Mouse (Mus musculus) kidney, postnatal 10 days (tissue): ENCODE measurements at regions not wholly inside any gene's neighbourhood (a gene's known extent, or its start where the extent isn't known, plus 50 kb on each side); places are given as distances from the start of the nearest gene placed in this dataset.

Source experiments
- DNase-seq: peaks from one replicate; pipeline ENCODE4 v3.0.0; 2021; ENCODE audit warnings: mixed read lengths

DNA sequence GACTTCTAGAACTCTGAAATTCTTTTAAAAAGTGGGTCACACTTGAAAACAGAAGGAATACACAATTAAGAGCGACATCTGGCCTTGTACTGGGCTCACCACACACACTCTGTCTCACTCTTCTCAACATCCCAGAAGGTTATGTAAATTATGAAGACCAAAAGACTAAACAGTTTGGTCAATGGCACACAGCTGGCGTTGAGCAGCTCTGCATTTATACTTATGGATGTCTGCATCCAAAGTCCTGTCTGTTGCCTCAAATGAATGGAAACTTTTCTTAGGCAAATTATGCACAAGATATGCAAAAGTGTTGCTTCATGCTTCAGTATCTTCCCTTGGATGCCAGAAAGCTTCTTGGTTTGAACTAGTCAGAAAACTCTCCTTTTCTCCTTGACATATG lies 323.5 kb downstream of the Ppp3ca start:
- no peak for DNase-seq

DNA sequence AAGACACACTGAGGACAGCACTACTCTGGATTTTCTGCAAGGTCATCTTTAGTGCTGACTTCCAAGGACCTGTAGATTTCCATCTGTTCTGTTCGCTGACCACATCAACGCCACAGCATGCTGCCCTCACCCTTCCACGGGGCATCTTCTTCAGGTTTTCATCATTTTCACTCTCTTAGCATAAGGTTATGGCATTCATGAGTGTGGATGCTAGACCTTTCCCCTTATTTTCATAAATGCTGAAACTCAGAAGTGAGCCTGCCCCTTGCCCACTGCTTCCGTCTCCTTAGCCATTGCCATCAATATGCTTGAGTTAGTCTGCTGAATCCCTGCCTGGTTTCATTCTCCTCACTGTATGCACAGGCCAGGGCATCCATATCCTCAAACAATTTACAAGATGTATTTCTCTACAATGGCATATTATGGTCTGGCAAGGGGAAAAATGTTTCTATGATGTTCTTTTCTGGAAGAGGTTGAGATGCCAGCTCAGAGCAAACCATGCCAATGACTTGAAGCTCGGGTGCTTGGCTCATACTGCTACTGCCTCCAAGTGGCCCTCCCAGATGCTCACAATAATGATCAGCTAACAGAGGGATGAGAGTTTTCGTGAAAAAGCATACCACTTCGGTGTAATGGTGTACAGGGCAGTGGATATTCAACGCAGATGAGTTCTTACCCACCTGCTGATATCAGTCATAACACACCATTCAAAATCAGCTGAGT lies 324.6 kb downstream of the Ppp3ca start:
- no peak for DNase-seq

DNA sequence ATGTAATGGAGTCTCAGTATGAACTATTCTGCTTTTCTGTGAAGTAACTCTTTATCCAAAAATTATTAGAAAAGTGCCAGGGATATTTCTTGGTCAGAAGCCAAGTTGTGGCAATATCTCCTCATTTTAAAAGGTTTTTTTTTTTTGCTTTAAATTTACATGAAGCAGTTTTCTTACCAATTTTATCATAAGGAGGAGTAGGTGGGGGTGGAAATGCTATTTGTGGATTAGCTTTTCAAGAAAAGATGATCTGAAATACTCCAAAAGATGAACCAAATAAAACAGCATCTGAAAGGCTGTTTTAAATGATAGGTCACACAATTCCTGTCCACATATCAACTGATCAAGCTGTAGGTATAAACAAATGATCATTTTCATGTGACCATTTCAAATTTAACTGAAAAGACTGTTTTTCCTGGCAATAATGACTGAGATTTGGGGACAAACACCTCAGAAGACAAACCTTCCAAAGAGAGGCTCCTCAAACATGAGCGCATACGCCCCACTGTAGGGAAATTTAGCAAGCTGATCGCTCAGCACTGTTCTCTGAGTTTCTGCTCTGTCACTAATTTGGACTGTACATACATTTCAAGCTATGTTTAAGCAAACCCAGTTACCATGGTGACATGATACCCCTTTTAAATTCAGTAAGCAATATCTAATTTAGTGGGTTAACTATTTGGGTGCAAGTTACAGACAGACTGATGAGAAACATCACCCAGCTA lies 325.8 kb downstream of the Ppp3ca start:
- no peak for DNase-seq

DNA sequence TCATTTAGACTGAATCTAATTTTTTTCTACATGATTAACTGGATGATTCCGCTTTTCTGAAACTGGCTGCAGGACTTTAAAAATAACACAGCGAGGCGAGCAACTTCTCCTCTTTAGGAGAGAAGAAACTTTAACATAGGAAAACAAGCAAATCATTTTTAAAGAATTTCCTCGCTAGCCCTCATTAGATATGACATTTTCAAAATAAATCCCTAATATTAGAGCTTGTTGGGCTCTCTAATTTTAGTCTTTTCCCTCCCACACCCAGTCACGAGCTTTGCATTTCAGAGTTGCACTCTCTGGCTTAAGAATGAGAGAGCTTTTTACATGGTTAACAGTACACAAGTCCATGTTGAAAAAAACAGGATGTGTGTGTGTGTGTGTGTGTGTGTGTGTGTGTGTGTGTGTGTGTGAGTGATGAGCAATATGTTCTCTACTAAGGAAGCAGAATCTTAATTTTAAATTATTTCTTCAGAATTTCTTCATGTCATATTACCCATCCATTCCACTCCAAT lies 326.5 kb downstream of the Ppp3ca start:
- DNase-seq = no peak

DNA sequence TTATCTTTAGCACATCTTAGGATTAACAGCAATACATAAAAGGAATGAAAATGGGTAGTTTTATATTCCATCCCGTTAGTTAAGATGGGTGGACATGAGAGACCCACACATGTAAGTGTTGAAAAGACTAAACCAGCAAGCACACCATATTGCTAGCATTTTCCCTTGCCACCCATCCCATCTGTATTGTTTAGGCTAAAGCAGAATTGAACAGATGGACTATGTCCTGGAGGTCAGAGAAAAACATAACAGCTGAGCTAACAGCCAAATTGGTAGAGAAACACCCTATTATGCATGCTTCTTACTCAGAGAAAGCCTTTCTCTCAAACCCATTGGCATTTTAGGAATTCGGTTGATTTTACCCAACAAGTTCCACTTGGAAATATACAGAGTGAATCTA lies 329.3 kb upstream of the Emcn start:
- no peak for DNase-seq

DNA sequence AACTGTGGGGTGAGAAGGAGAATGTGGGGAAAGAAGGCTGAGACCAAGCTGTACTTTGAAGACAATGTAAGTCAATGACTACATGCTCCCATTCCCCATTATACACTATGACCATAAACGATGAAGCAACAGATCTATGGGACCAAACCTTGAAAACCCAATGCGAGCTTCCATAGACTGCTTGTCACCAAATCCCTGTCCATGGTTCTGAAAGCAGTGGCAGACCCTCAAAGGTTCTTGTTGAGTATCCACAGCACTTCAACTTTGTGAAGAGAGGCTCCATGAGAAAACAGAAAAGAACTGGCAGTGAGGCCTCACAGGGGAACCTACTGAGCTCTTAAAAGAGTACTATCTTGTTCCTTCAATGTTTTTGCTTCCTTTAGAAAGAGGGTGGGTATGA lies 326.2 kb upstream of the Emcn start:
- DNase-seq = peak; percentile 31

DNA sequence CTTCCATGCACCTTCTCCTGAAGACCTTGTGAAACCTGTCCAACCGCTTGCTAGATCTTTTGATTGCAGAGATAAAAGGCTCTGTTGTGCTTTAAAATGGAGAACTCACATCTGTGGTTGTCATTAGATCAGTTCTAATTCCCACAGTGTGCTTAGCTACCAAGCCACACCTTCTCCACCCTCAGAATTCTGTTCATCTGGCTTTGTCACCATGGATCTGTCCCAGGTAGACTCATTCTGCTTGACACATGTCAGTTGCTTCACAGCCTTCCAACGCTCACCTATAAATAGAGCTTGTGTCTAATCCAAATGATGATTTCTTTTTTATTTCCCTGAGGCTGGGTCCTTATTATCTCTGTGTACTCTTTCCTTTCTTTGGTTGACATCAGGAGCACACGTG lies 325.7 kb upstream of the Emcn start:
- no peak for DNase-seq

DNA sequence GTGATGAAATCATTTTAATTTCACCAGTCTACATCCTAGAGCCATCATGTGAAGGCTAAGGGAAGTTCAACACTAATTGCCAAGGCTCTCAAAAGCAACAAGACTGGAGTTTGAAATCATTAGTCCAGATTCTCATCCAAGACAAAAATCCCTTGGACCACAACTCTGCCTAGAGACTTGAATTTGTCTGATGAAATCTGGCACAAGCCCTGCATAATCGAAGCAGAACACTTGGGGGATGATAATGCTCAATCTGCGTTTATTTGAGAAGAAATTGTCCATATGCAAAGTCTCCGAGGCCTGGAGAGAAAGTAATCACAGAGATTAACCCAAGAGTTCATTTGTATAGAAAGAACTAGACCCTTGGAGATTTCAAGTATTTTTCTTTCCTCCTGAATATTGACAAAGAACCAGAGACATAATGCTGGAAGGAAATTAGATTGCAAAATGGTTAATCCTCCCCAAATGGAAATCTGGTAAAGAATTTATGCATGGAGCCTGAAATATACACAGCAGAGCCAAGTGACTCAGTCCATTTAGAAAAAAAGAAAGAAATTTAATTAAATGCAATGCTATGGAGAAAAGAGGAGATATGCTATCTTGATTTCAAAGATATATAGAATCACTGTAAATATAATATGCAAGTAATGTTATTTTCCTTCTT lies 320.8 kb upstream of the Emcn start:
- DNase-seq = no peak

DNA sequence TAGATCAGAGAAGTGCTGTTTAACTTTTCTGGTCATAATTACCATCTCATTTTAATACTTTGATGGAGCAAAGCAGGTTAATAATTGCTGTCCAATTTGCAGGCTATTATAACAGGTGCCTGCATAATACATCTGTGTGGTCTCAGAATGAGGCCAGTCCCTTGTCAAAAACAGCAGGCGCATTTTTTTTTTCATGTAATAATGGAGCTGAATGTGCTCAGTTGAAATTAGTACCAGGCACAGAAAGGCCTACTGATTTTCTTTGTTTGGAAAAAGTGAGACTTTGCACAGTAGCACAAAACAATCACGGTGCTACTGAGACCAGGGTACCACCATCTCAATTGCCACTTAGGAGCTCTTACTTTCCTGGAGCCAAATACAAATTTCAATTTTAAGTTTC lies 311.3 kb upstream of the Emcn start:
- no peak for DNase-seq

DNA sequence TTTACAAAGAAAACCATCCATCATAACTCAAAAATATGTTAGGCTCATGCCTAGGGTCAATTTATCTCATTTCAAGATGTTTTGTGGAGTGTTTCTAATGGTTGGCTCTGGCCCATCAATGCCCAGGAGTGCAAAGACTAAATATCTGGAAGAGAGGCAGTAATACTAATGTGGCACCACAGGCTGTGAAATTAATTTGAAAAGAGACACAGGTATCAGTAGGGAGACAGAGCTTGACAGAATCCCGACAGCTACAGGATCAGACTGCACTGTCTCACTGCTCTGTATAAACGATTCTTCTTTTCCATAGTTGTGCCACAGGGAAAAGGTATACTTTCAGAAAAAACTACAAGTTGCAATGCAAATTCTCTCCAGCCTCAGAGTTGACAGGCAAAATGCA lies 308.1 kb upstream of the Emcn start:
- no peak for DNase-seq

DNA sequence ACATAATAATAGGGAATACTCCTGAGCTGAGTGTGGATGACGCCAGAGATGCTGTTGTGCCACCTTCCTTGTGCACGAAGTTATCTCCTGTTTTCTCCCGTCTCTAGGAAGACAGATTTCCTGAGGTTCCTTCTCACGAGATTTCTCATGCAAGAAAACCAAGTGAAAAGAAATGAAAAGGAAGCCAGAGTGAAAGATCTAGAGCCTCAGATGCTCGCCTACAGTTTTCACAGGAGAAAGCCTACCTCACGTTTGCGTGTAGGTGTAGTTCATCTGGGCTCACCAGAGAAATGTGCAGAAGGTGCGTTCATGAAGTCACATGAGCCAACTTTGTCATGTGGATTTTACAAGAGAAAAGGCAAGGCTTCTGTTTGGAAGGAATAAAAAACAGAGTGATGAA lies 301.2 kb upstream of the Emcn start:
- DNase-seq = no peak

DNA sequence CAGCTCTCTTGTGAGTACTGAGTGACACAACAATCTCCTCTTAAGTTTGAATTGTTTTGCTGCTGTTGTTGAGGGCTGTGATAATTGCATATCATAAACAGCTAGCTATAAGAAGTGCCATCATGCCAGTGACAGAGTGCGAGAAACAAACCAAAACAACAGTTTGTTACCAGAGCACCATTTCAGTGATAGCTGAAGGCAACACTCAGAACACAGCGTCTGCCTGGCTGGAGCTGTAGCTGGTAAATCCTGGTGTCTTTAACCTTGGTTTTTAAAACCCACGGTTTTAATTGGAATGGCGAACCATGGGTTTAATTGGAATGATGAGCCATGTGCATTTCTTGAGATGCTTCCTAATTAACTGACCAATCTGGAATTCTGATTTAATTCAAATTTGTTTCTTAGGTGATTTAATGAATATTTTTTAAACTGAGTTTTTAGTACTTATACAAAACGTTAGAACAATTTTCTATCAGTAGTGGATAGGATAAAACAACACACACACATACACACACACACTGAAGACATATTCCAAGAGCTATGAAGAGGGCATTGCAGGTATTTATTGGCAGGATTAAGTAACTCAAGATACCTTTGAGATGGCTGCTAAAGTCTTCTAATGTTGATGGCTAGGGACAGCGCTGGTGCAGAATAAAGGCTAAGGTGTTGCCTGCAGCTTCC lies 284.2 kb upstream of the Emcn start:
- DNase-seq = no peak

DNA sequence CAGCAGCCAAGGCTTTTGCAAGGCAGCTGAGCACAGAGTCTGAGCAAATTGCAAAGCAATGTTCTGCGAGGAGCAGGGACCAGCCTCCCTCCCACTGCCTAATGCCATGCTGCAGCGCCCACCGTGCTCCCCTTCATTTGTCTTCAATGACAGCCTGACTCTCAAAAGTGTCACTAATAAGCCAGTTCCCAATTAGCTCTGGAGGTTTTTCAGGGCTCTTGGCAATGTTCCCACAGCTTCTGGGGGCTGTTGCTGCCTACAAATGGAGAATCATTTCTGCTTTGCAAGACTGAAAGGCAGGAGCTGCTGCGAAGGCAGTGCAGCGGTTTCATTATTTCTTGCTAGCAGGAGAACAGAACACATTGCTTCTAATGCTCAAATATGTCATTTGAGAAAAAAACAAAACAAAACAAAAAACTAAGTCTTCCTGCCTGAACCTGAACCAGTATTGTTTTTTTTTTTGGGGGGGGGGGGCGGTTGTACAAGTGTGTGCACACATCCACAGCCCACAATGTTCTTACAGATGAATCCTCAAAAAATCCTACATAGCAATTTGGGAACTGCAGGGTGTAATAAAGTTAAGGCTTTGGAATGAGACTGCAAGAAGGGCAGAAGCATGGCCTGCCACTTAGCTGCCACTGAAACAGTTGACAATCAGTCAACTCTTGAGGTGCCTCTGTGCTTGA lies 283.5 kb upstream of the Emcn start:
- peak; percentile 7 for DNase-seq

DNA sequence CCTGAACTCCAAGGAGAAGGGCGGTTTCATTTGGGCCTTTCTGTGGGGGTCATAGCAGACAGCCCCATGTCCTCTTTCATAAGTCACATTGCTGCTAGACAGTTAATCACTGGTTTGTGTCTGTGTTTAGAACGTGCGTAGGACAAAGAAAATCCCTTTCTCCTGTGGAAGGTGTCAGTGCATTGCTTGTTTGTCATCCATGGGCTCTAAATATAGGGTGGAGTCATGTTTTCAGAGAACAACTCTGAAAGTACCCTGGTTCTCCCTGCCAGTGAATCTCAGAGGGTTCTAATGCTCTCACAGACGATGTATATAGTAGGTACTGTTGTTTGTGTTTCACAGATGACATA lies 283.0 kb upstream of the Emcn start:
- DNase-seq = no peak

DNA sequence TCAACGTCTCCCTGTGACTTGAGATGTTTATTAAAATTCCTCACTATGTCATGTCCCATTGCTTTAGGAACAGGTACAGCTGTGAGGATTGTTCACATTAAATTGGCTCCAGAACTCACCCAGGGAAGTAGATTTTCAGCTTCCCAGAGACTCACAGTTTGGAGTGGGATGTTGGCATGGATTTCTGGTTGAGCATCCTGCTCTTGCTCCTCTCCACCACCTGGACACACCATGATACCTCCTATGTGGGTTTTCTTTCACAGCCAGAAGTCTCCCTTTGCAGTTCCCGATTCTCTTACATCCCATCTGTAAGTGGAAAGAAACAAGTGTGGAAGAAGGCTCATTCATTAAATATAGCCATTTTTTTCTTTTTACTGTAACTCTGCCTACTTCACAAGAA lies 278.8 kb upstream of the Emcn start:
- no peak for DNase-seq

DNA sequence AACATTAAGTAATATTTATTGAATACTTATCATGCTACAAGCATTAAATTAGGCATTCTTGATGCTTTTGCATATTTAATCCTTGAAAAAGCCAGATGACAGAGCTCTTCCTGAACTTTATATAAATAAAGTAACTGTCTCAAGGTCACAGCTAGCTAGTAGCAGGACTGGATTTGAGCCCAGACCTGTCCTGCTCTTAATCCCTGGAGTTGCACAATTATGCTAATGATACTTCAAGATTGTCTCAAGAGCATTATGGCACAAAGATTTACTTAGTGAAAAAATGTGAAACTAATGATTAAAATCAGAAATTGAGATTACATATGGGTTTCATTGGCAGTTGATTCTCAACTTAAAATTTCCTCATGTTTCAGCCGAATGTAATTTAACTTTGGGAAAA lies 273.5 kb upstream of the Emcn start:
- DNase-seq = no peak

DNA sequence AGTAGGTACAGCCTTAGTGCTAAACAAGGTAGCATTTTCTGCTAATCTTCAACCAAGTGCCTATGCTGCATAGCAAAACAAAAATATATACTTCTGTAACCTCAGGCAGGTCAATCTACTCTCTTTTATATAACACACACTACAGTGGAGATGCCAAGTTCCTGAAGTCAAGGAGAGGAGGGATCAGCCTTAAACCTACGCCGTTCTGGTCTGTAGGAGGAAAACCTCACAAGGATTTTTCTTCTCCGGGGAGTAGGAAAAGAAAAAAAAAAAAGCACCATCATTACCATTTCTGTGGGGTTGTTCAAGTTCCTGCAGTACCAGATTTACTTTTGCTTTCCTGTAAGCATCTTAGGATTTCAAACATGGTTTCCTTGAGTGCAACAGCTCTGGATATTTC lies 271.5 kb upstream of the Emcn start:
- no peak for DNase-seq

DNA sequence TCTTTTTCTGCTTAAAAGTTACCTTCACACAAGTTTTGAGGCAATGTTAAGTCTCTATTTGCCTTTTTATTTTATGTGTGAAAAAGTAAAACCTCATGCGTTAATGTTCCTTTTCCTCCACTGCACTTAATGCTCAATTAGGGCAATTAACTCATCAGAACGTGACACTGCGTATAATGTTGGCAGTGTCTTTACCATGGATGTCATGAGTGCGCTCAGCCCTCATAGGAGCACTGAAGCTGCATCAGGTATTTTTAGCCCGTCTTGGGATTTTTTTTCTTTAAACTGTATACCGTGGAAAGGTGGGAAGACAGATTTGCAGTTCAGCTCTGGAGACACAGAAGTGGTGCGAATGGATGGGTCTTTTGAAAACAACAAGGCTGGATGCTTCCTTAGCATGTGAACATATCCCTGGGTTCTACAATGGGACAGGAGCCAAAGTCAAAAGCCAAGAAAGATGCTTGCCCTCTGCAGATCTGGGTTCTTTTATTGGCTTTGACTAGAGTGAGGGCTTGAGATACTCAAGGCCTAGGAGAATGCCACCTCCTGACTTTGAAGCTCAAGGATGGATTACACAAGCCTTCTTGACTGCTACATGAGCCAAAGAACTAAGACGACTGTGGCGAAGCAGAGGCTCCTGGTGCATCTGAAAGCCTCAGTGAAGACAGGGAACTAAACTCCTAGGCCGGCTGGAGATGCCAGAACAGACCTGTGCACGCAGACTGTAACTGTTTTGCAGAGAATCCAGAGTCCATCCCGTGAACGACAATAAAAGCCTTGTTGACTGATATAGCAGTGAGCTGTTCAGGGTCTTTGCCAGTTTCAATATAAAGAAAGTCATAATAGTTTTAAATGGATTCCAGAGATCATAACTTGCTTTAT lies 262.9 kb upstream of the Emcn start:
- no peak for DNase-seq

DNA sequence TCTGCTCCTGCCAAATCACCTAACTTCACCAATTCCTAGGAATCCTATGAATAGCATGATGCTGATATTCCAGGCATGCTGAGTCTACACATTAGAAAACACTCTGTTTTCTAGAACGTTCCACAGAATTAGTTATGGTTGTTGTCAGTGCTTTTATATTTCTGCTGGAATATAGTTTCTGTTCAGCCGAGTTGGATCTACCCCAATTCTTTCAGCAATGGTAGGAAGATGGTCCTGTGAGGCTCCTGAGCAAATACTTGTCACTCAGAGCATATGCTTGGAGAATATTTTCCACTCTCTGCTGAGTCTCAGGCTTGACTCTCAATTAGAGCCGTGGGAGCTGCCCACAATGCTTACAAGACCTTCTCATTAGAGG lies 262.3 kb upstream of the Emcn start:
- DNase-seq = no peak

DNA sequence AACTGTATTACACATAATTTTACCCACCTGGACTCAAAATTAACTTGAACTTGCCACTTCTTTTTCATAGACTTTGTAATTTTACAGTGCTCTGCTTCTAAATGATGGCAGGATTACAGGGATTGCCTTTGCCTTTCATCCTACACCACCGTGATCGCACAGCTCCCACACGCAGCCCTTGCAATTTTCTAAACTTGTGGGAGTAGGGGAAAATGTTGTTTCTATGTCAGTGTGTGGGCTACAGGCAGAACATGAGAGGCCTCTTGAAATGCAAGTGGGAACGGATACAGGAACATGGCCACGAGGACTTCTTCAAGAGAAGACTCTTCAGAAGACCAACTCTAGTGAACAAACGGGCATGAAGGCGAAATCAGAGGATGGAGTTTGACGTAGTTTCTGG lies 254.0 kb upstream of the Emcn start:
- no peak for DNase-seq

DNA sequence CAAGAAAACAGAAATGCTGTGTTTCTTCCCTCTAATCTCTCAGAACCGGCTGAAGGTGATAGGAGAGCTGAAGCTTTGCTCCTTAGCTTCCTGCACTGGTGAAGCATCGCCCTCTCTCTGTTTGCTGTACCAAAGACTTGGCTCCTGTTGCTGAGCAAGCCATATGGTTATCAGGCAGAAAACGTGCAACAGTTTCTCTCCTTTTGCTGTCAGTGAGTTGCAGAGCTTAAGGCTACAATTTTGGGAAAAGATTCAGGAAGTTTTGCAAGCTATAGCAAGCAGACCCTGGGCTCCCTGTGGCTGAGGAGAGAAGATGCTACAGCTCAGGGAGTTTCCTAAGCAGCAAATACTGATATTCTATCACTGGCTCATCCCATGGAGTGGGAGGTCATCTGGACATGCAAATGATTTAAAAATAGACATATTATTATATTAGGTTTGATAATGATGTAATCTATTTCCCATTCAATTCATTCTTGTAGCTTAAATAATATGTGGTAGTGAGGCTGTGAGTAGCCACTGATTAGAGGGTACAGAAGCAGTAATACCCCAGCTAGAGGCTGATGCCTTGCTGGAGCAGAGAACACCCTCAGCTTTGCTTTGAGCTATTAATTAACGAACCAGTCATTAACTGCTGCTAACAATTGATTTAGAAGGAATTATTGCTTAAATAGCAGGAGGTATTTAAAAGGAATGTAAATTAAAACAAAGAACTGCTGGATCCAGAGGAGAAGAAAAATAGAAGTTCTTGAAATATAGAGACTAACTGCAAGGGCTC lies 240.1 kb upstream of the Emcn start:
- DNase-seq = no peak
